Mouse (Mus musculus): ENCODE measurements around the gene Cpeb3.
"Not testable (repeated sequence)": the region's sequence is repeated elsewhere in the genome, so short reads cannot be mapped to it uniquely, and the experiment has no call there.

Cpeb3 gene

DNA sequence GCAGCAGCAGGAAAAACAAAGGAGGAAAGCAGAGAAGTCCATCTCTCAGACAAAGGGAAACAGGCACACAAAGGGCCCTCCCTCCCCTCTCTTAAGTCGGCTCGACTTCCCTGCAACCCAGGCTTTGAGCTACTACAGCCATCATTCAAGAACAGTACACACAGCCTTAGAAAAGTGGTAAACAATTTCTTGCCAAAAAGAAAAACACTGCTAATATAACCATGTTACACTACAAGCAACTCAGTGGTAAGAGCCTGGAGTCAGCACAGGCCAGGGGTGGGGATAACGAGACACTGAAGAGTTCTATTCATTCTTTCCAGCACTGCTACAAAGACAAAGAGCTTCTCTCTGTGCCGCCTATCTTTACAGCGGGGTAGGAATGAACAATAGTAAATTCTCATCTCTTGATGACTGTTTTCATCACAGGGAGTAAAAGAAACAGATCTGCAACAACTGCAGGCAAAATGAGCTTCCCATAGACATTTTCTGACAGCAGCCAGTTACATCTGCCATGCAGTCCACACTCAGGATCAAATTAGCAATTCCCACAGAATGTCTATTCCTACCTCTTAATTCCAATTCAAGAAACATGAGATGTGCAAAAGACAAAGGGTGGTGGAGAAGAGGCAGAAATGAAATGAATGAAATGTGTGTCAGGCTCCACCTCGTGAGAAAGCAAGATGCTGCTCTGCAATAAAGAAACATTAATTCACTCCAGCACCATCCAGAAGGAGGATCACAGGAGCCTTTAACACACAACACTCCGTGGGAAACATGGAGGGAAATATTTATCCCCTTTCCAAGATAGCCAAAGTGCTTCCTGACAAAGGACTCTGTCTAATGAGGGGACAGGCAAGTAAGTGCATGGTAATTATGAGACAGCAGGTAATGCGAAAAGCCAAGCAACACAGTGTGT is 118.0 kb downstream of the Cpeb3 start:
- in situ Hi-C loops (cut with MboI, MseI) = no loop called here

DNA sequence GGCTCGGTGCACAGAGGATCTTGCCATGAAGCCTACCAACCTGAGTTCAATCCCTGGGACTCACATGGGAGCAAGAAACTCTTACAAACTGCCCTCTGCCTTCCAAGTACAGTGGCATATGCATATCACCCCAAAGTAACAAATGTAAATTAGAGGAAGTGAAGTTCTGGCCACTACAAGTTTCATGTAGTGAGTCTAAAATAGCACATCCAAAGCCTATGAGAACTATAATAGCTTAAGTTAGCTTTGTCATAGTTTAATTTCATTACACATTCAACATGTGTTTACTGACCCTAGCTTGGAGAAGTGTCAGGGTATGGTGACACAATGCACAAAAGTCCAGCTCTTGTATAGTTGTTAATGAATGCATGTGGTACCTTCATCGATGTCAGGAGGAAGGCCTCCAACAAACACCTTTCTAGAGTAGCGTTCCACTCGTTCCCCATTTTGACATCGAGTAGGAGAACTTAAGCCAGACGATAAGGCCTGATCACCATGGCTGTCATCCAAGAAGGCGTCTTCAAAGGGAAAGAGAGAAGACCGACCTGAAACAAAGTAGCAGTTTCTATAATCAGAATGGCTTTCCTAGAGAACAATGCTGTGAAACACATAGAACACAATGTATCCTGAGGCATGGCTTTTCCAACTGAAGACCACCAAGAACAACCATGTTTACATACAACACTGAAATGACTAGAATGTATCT is 120.2 kb downstream of the Cpeb3 start:
- in situ Hi-C loops (cut with MboI, MseI) = no loop called here

DNA sequence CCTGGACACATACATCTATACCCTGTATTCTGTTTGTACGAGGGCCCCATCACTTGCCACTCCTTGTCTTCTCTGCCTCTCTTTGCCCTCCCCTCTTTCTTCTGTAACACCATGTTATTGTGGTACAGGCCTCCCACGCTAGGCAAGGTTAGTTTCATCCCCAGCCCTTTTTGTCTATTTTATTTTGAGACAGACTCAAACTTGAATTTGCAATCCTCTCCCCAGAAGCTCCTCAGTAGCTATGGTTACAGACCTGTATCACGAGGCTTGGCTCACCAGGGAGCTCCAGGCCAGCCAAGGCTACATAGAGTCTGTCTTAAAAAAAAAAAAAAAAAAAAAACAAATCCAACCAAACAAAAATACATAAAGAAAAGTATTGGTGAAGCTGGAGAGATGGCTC is 123.9 kb downstream of the Cpeb3 start:
- in situ Hi-C loops (cut with MboI, MseI) = loop anchor here in 1 of 2 experiments (5.0 kb wide), 1 partner anchor 43 kb away; no protein-coding TSS in a partner anchor

DNA sequence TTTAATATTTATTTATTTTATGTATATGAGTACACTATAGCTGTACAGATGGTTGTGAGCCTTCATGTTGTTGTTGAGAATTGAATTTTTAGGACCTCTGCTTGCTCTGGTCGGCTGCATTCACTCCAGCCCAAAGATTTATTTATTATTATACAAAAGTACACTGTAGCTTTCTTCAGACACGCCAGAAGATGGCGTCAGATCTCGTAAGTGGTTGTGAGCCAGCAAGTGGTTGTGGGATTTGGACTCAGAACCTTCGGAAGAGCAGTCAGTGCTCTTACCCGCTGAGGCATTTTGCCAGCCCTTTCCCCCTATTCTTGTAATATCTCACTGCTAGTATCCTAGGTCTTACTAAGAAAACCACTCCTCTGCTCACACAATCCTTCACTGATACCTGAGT is 126.9 kb downstream of the Cpeb3 start:
- in situ Hi-C loops (cut with MboI, MseI) = loop anchor here in 1 of 2 experiments (5.0 kb wide), 1 partner anchor 46 kb away; no protein-coding TSS in a partner anchor

DNA sequence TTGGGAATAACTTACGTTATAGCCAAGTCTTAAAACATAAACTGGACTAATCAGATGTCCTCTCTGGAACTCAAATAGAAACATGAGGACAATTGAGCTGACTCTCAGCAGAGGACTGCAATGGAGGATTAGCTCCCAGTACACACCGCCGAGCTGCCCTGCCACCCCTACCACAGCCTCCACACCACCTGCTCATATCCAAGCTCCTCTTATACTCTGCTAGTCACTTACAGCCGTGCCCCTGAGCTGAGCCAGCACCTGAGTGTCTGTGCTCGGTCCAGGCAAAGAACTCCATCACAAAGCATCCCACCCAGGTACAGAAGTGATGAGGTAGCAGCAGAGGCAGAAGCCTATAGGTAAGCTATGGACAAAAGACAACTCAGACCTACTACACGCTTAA is 129.2 kb downstream of the Cpeb3 start:
- in situ Hi-C loops (cut with MboI, MseI) = no loop called here

DNA sequence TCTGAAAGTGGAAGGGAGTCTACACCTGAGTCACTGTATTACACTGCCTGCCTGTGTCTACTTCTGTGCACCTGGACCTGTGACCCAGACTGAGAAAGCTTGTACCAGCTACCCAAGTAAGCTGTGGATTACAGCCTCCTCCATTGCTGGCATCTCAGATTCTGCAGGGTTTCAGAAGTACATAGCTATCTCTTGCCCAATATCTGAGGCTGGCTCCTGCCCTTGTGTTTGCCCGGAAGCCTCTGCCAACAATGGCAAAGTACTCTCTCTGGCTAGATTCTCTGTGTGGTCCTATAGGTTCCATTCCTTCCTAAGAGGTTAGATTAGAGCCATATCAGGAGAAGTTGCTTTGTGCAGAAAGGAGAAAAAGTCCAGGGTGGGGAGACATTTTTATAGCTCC is 129.8 kb downstream of the Cpeb3 start:
- in situ Hi-C loops (cut with MboI, MseI) = no loop called here

DNA sequence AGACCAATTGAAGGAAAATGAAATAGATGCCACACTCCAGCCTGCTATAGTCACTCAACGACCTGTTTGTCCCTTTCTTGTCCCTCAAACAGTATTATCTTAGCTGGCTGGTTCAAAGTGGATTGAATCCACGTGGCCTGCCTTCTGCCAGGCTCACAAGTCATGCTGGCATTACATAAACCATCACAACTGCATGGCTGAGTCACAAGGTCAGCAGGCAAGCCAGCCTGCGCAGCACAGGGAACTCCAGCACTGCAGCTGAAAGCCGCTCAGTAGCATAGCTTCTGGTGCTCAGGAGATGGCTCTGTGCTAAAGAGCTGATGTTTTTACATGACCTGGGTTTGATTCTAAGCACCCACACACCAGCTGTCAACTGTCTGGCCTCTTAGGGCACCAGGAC is 130.3 kb downstream of the Cpeb3 start:
- in situ Hi-C loops (cut with MboI, MseI) = no loop called here

DNA sequence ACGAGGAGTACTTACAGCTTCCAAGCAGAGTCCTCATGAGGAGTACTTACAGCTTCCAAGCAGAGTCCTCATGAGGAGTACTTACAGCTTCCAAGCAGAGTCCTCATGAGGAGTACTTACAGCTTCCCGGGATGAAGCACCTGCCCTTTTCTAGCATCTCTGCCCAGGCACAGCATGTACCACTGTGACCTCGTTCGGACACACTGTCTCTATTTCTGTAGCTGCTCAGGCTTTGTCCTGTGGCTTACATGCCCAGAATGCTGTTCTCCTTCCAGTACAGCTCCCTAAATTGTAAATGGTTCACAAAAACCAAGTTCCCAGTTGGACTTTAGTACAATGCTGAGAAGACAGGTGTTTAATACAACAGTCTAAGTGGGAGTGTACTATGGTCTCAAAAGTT is 131.1 kb downstream of the Cpeb3 start:
- in situ Hi-C loops (cut with MboI, MseI) = not testable (repeated sequence)

DNA sequence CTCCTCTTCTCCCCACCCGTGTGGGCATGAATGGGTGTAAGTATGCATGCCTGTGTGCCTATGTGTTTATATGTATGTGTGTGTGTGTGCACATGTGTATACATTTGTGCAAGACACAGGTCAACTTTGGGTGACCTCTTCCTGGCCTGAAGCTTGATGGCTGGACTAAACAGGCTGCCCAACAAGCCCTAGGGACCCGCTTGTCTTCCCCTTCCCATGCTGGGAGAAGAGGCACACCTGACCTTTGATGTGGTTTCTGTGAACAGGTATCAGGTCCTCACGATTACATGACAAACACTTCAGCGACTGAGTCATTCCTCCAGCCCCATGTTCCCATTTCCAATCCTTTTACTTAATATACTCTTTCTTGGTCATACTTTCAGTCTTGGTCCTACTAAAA is 131.8 kb downstream of the Cpeb3 start:
- in situ Hi-C loops (cut with MboI, MseI) = no loop called here

DNA sequence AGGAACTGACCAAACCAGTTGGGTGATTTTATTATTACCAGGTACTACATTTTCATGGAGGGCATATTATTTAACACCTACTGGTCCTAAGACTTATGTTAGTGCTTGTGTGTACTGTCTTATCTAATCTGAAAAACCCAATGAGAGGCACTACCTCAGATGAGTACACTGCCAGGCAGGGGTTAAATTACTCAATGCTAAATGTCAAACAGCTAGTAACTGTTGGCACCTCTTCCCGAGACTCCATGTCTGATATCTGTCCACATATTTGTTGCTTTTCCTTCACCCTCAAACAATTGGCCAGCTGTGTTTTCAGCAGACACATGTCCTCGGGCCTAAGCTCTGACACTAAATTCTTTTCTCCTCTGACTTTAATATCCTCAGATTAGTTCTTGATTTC is 132.3 kb downstream of the Cpeb3 start:
- in situ Hi-C loops (cut with MboI, MseI) = no loop called here

DNA sequence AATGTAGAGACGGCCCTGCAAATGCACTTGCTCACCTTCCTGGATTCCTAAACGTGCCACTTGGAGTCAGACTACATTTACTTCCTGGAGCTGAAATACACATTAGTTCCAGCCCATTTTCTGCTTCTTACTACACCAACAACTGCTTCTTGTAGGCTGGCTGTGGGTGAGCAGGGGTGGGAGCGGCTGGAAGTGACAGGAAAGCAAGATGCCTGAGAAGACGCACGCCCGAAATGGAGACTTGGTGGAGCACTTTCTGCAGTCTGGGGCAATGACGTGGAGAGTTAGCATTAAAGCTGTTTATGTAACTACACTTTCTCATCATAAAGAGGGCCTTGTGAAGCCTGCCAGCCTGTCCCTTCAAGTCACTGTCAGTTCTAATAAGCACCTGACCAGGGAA is 132.7 kb downstream of the Cpeb3 start:
- in situ Hi-C loops (cut with MboI, MseI) = no loop called here

DNA sequence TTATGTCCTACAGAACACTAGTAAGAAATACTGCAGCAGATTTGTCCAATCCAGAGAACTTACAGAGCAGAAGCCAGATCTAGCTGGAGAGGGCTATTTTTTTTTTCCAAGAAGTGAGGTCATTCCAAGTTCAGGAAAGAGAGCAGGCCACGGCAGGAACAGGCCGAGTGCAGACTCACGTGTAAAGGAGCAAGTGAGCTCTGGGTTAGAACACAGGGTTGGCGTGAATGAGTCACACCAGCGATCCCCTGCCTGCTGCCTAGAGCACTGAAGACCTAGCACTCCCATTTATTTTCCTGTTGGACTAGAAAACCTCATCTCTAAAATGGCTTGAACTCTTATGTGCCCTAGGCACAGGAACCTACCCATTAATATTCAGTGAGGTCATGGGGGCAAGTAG is 133.7 kb downstream of the Cpeb3 start:
- in situ Hi-C loops (cut with MboI, MseI) = no loop called here

DNA sequence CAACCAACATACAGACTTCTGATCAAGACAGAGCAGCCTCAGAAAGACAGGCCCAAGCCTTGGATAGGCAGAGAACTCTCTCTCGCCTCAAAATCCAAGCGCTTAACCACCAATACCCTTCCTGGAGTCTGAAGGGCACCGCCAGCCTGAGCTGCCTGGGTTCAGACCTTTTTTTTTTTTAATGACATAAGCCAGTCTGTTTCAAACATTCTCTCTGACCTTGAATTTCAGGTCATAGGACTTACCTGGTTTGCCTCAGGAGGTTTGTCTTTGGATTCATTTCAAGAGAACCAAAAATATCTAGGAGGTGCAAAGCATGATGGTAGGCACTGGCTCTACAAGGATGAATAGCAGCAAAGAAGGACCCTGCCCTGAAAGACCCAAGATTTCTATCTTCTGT is 134.1 kb downstream of the Cpeb3 start:
- in situ Hi-C loops (cut with MboI, MseI) = no loop called here

DNA sequence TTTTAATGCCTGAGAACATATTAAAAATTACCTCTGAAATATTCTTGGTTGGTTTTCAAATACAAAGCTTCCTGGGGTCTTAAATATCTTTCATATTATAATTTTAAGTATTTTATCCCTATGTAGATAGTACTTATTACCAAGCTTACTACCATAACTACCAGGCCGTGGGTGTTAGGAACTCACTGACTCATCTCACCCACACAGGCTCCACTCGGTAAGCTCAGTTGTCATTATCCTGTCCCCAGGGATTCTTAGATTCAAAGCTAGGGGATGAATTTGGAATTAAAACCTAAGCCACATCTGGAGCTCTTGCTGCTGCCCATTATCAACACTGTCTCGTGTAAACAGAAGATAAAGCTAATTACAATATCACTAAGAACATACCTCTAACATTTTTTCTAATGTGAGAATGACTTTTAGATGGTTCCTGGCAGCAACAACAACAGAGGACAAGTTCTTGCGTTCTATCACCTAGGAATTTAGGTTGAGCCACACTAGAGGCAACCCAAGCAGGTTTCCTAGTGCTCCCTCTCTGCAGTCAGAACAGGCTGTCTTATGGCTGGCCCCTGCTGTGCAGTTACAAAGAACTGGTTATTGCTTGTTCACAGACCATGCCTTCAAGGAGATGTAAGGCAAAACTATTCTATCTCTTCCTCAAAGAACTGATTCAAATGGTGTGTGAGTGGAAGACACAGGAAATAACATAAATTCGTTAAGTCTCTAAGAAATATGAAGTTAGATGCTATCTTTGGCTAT is 135.4 kb downstream of the Cpeb3 start:
- in situ Hi-C loops (cut with MboI, MseI) = no loop called here

DNA sequence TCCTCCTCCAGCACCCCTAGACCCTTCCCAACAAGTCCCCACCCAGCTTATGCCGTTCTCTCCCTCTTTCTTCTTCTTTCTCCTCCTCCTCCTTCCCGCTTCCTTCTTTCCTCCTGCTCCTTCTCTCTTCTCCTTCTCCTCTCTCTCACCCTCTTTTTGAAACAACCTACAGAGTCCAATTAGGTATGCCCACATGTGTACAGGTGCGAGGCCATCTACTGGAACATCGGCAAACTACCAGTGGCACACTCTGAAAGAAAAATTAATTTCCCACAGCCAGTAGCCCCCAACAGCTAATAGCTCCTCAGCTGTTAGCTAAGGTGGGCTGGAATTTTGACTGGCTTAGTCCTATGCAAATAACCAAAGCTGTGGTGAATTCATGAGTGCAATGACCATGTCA is 139.2 kb downstream of the Cpeb3 start:
- in situ Hi-C loops (cut with MboI, MseI) = no loop called here

DNA sequence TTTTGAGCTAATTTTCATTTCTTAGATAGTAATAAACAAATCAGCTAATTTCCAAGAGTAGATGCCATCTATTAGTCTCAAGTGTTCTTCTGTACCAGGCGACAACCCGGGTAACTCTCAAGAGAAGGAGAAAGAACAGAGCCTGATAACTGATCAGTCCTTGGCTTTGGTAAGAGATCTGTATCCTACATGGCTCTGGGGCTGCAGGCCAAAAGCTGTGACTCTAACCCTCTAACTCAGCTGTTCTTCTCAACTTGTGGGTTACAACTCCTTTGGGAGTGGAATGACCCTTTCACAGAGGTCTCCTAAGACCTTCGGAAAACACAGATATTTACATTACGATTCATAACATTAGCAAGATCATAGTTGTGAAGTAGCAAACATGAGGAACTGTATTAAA is 148.3 kb downstream of the Cpeb3 start:
- in situ Hi-C loops (cut with MboI, MseI) = no loop called here

DNA sequence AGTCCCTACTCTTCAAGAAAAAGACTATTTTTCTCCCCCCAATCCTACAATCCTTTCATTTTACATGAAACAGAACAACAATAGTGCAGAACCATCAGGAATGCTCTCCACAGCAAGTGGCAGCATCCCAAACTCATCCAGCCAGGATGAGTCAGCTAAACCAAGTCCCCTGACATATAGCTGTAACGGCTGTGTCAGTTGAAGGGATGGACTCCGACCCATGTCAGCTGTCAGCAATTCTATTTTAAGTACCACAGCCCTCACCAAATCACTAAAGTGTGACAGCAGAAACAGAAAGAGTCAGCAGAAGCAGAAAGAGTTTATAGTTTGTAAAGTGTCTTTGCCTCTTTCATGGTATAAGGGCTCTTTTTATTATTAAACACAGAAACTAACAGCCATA is 148.8 kb downstream of the Cpeb3 start:
- in situ Hi-C loops (cut with MboI, MseI) = no loop called here

DNA sequence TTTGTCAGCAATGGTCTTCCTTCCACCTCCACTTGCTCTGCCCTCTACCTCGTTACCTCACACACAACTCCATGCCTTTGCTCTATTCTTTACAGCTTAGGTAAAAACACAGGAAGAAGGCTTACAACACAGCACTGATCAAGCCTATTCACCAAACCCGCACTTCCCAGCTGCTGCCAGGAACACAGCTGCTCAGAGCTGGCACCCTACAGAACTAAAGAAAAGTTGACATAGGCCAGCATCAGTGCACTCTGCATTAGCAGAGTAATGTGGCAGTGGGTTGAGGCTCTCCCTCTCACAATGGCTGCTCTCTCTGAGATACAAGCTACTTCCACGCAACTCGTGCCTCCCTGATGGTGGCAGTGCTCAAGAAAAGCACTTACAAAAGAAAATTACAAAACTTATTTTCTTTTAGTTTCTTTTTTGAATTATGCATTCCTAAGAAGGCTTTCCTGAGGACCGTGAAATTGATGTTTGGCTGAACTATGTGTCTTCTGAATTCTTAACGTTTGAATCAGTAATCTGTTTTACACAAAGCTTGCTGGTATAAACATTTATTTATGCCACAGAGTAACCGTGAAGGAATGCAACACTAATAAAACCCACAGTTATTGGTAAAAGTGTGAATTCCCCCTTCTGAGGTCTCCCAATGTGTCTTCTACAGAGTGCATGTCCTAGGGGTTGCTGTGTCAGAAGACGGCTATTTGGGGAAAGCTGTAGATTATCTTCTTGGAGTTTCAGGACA is 151.1 kb downstream of the Cpeb3 start:
- in situ Hi-C loops (cut with MboI, MseI) = no loop called here

DNA sequence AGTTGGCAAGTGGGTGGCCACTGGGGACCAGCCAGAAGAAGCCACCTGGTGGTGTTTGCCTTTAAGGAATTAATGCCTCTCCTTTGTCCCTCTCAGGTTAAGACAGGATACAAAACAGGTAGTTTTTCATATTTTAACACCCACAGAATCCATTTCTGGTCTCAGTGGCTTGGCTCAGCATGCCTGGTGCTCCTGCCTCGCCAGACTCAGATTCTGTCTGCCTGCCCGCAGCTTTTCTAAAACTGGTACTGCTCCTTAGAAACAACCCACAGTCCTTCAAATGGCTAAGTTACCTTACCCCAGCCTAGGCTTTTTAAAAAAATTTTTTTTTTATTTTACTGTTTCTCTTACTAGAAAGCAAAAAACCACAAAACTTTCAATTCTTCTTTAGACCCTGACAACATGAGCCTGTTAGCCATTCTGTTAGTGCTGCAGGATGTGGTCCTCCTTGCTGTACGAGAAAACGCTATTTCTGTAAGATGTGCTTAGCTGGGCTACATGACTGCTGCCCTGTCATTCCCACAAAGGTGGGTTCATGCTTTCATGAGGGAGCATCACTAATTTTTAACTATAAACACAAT is 152.3 kb downstream of the Cpeb3 start:
- in situ Hi-C loops (cut with MboI, MseI) = no loop called here

DNA sequence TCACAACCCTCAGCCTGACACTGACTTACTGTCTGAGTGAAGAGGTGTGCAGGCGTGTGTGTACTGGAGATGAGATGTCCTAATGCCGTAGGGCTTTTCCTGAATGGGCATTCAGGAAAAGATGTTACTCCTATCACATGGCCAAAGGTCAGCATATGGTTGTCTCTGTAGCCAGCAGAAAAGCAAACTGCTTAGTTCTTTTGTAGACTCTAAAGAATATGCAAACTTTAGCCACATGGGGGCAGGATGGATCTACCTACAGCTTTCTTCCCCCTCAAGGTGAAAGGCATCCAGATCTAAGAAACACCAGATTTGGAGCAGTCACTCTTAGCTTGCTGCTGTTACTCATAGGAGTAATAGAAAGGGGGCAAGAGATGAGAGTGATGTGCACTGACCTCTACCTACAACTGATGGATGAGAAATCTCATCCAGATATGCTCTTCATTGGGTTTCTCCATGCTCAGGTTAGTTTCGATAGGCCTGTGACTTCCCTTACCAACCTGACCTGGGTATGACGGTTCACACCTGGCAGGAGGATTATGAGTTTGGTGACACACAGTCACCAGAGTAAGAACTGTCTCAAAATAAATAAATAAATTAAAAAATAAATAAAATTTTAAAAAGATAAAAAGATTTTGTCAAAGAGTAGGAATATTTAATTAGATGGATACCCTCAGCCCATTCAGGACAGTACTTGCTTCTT is 157.6 kb downstream of the Cpeb3 start:
- in situ Hi-C loops (cut with MboI, MseI) = no loop called here
